Mouse (Mus musculus): ENCODE measurements around the gene Med29. TPM values are rescaled to one million over a fixed set of nuclear protein-coding genes. Genes with fewer than 3 reads are reported as not detected.
"Not testable (repeated sequence)": the region's sequence is repeated elsewhere in the genome, so short reads cannot be mapped to it uniquely, and the experiment has no call there.

Gene Med29
- polyA plus RNA-seq, 1 experiment from 2014 or later, result 60.2 TPM

GRCm38 (mm10) chr7:28387384-28387783 lies 5.1 kb downstream of the Med29 start:
- H3K27ac ChIP-seq (ENCODE audit: low read depth); DNase-seq (ENCODE audit: low spot score); H3K4me3 ChIP-seq (ENCODE audit: low read depth, low read length); H3K9ac ChIP-seq (ENCODE audit: low read length); H3K9me3 ChIP-seq (ENCODE audit: control insufficient read depth, low read length); H3K4me2 ChIP-seq (ENCODE audit: low read length); ATAC-seq (replicated peaks; ENCODE audit: low FRiP score, low TSS enrichment, low read depth); H3K27me3 ChIP-seq (replicated peaks; ENCODE audit: control insufficient read depth, insufficient read depth, low read length): not testable (repeated sequence)
- 88% methylated on average over 7 of the region's 7 CpGs for WGBS
- Histone ChIP-seq H3K36me3 (ENCODE audit: control insufficient read depth, insufficient read depth, low read length) (peaks cover 51% of the 10 kb centered on the region), H3K4me1 (replicated peaks; ENCODE audit: control insufficient read depth, insufficient read depth, low read length) (peaks cover 20% of the 10 kb centered on the region)

GRCm38 (mm10) chr7:28386877-28387276 lies 5.6 kb downstream of the Med29 start:
- not testable (repeated sequence) for H3K9me3 ChIP-seq (ENCODE audit: control insufficient read depth, low read length); H3K27ac ChIP-seq (ENCODE audit: low read depth); DNase-seq (ENCODE audit: low spot score); H3K4me2 ChIP-seq (ENCODE audit: low read length); H3K4me3 ChIP-seq (ENCODE audit: low read depth, low read length); ATAC-seq (replicated peaks; ENCODE audit: low FRiP score, low TSS enrichment, low read depth); H3K27me3 ChIP-seq (replicated peaks; ENCODE audit: control insufficient read depth, insufficient read depth, low read length); H3K9ac ChIP-seq (ENCODE audit: low read length)
- H3K4me1 ChIP-seq (replicated peaks; ENCODE audit: control insufficient read depth, insufficient read depth, low read length), result peaks cover 22% of the 10 kb centered on the region
- H3K36me3 ChIP-seq (ENCODE audit: control insufficient read depth, insufficient read depth, low read length), result peaks cover 51% of the 10 kb centered on the region
- WGBS, result 69% methylated on average over 6 of the region's 6 CpGs

- H3K4me1 ChIP-seq (replicated peaks; ENCODE audit: control insufficient read depth, insufficient read depth, low read length), result peaks cover 22% of the 10 kb centered on the region
- no peak overlapping the region for H3K4me3 ChIP-seq (ENCODE audit: low read depth, low read length)
- no peak overlapping the region for H3K9ac ChIP-seq (ENCODE audit: low read length)
- no peak overlapping the region for H3K4me2 ChIP-seq (ENCODE audit: low read length)
- WGBS, result 5% methylated on average over 4 of the region's 4 CpGs
- ATAC-seq (replicated peaks; ENCODE audit: low FRiP score, low TSS enrichment, low read depth) (peak; percentile 34; the same call in 1 of the 2 replicates), DNase-seq (ENCODE audit: low spot score) (peak; percentile 98)
- H3K36me3 ChIP-seq (ENCODE audit: control insufficient read depth, insufficient read depth, low read length), result peaks cover 51% of the 10 kb centered on the region
- H3K27ac ChIP-seq (ENCODE audit: low read depth), result peak overlapping the region; percentile 22; the same call in 1 of the 2 replicates
- no peaks in the 10 kb centered on the region for H3K27me3 ChIP-seq (replicated peaks; ENCODE audit: control insufficient read depth, insufficient read depth, low read length)
- no peaks in the 10 kb centered on the region for H3K9me3 ChIP-seq (ENCODE audit: control insufficient read depth, low read length)
Measured at GRCm38 (mm10) chr7:28386462-28386861, 6.0 kb downstream of the Med29 start.

- Histone ChIP-seq H3K9me3 (ENCODE audit: control insufficient read depth, low read length) (no peaks in the 10 kb centered on the region), H3K4me1 (replicated peaks; ENCODE audit: control insufficient read depth, insufficient read depth, low read length) (peaks cover 23% of the 10 kb centered on the region), H3K27ac (ENCODE audit: low read depth) (peak overlapping the region; percentile 22; the same call in 1 of the 2 replicates), H3K9ac (ENCODE audit: low read length) (no peak overlapping the region), H3K27me3 (replicated peaks; ENCODE audit: control insufficient read depth, insufficient read depth, low read length) (no peaks in the 10 kb centered on the region), H3K36me3 (ENCODE audit: control insufficient read depth, insufficient read depth, low read length) (peaks cover 51% of the 10 kb centered on the region), H3K4me3 (ENCODE audit: low read depth, low read length) (no peak overlapping the region), H3K4me2 (ENCODE audit: low read length) (no peak overlapping the region)
- no peak for ATAC-seq (replicated peaks; ENCODE audit: low FRiP score, low TSS enrichment, low read depth)
- WGBS, result 81% methylated on average over 7 of the region's 7 CpGs
- no peak for DNase-seq (ENCODE audit: low spot score)
Measured at GRCm38 (mm10) chr7:28386007-28386406, 6.5 kb downstream of the Med29 start.

GRCm38 (mm10) chr7:28385196-28385595 lies 7.3 kb downstream of the Med29 start:
- ATAC-seq (replicated peaks; ENCODE audit: low FRiP score, low TSS enrichment, low read depth) (no peak), DNase-seq (ENCODE audit: low spot score) (no peak)
- Histone ChIP-seq H3K27ac (ENCODE audit: low read depth) (no peak overlapping the region), H3K27me3 (replicated peaks; ENCODE audit: control insufficient read depth, insufficient read depth, low read length) (no peaks in the 10 kb centered on the region), H3K4me3 (ENCODE audit: low read depth, low read length) (no peak overlapping the region), H3K4me2 (ENCODE audit: low read length) (no peak overlapping the region), H3K36me3 (ENCODE audit: control insufficient read depth, insufficient read depth, low read length) (peaks cover 44% of the 10 kb centered on the region), H3K4me1 (replicated peaks; ENCODE audit: control insufficient read depth, insufficient read depth, low read length) (peaks cover 31% of the 10 kb centered on the region), H3K9ac (ENCODE audit: low read length) (no peak overlapping the region), H3K9me3 (ENCODE audit: control insufficient read depth, low read length) (no peaks in the 10 kb centered on the region)
- 87% methylated on average over 9 of the region's 9 CpGs for WGBS

- Histone ChIP-seq H3K9ac (ENCODE audit: low read length) (no peak overlapping the region), H3K36me3 (ENCODE audit: control insufficient read depth, insufficient read depth, low read length) (peaks cover 34% of the 10 kb centered on the region), H3K27ac (ENCODE audit: low read depth) (no peak overlapping the region; the same call in 1 of the 2 replicates), H3K4me3 (ENCODE audit: low read depth, low read length) (no peak overlapping the region), H3K27me3 (replicated peaks; ENCODE audit: control insufficient read depth, insufficient read depth, low read length) (no peaks in the 10 kb centered on the region), H3K9me3 (ENCODE audit: control insufficient read depth, low read length) (no peaks in the 10 kb centered on the region), H3K4me1 (replicated peaks; ENCODE audit: control insufficient read depth, insufficient read depth, low read length) (peaks cover 37% of the 10 kb centered on the region), H3K4me2 (ENCODE audit: low read length) (no peak overlapping the region)
- no peak for ATAC-seq (replicated peaks; ENCODE audit: low FRiP score, low TSS enrichment, low read depth)
- WGBS, result 78% methylated on average over 6 of the region's 6 CpGs
- no peak for DNase-seq (ENCODE audit: low spot score)
Measured at GRCm38 (mm10) chr7:28384162-28384561, 8.3 kb downstream of the Med29 start.

- H3K4me3 ChIP-seq (ENCODE audit: low read depth, low read length), result no peak overlapping the region
- H3K9me3 ChIP-seq (ENCODE audit: control insufficient read depth, low read length), result no peaks in the 10 kb centered on the region
- no peaks in the 10 kb centered on the region for H3K27me3 ChIP-seq (replicated peaks; ENCODE audit: control insufficient read depth, insufficient read depth, low read length)
- no peak for DNase-seq (ENCODE audit: low spot score)
- no peak for ATAC-seq (replicated peaks; ENCODE audit: low FRiP score, low TSS enrichment, low read depth)
- H3K4me1 ChIP-seq (replicated peaks; ENCODE audit: control insufficient read depth, insufficient read depth, low read length), result peaks cover 37% of the 10 kb centered on the region
- peaks cover 29% of the 10 kb centered on the region for H3K36me3 ChIP-seq (ENCODE audit: control insufficient read depth, insufficient read depth, low read length)
- H3K4me2 ChIP-seq (ENCODE audit: low read length), result no peak overlapping the region
- 71% methylated on average over 4 of the region's 4 CpGs for WGBS
- peak overlapping the region; percentile 100; the same call in 1 of the 2 replicates for H3K27ac ChIP-seq (ENCODE audit: low read depth)
- no peak overlapping the region for H3K9ac ChIP-seq (ENCODE audit: low read length)
Measured at GRCm38 (mm10) chr7:28383606-28384005, 8.9 kb downstream of the Med29 start.

GRCm38 (mm10) chr7:28382981-28383396 lies 9.5 kb downstream of the Med29 start:
- peak; percentile 62 for DNase-seq (ENCODE audit: low spot score)
- peaks cover 25% of the 10 kb centered on the region for H3K36me3 ChIP-seq (ENCODE audit: control insufficient read depth, insufficient read depth, low read length)
- H3K4me2 ChIP-seq (ENCODE audit: low read length), result peak overlapping the region; percentile 69
- WGBS, result 53% methylated on average over 11 of the region's 11 CpGs
- no peak overlapping the region for H3K4me3 ChIP-seq (ENCODE audit: low read depth, low read length)
- peak; percentile 29; the same call in 1 of the 2 replicates for ATAC-seq (replicated peaks; ENCODE audit: low FRiP score, low TSS enrichment, low read depth)
- H3K9ac ChIP-seq (ENCODE audit: low read length), result no peak overlapping the region
- H3K27me3 ChIP-seq (replicated peaks; ENCODE audit: control insufficient read depth, insufficient read depth, low read length), result no peaks in the 10 kb centered on the region
- H3K27ac ChIP-seq (ENCODE audit: low read depth), result peak overlapping the region; percentile 100
- peaks cover 41% of the 10 kb centered on the region for H3K4me1 ChIP-seq (replicated peaks; ENCODE audit: control insufficient read depth, insufficient read depth, low read length)
- H3K9me3 ChIP-seq (ENCODE audit: control insufficient read depth, low read length), result no peaks in the 10 kb centered on the region

GRCm38 (mm10) chr7:28382347-28382951 lies 10.1 kb downstream of the Med29 start:
- Histone ChIP-seq H3K27me3 (replicated peaks; ENCODE audit: control insufficient read depth, insufficient read depth, low read length) (no peaks in the 10 kb centered on the region), H3K4me3 (ENCODE audit: low read depth, low read length) (peak overlapping the region; percentile 31; the same call in 1 of the 2 replicates), H3K9ac (ENCODE audit: low read length) (peak overlapping the region; percentile 58), H3K36me3 (ENCODE audit: control insufficient read depth, insufficient read depth, low read length) (peaks cover 25% of the 10 kb centered on the region), H3K27ac (ENCODE audit: low read depth) (peak overlapping the region; percentile 100), H3K9me3 (ENCODE audit: control insufficient read depth, low read length) (no peaks in the 10 kb centered on the region), H3K4me2 (ENCODE audit: low read length) (peak overlapping the region; percentile 69), H3K4me1 (replicated peaks; ENCODE audit: control insufficient read depth, insufficient read depth, low read length) (peaks cover 46% of the 10 kb centered on the region)
- DNase-seq (ENCODE audit: low spot score) (peak; percentile 66), ATAC-seq (replicated peaks; ENCODE audit: low FRiP score, low TSS enrichment, low read depth) (no peak)
- WGBS, result 34% methylated on average over 12 of the region's 12 CpGs
